Mouse (Mus musculus) testis, adult 2 months (tissue): Measurements from ENCODE around the gene Cyb561a3.

Experiments used
- CTCF ChIP-seq: fragments of 200-500 bp; IDR thresholded peaks from 2 replicates; pipeline ENCODE4 v1.5.1; 2012; ENCODE audit warnings: low read depth, mild to moderate bottlenecking, inconsistent platforms, low read length, moderate library complexity; ENCODE audit not compliant: control insufficient read depth, insufficient read depth, insufficient replicate concordance
- POLR2A ChIP-seq: fragments of 200-500 bp; IDR thresholded peaks from 2 replicates; pipeline ENCODE4 v1.6.1; 2012; ENCODE audit warnings: low read depth, mild to moderate bottlenecking, inconsistent platforms, low read length, moderate library complexity; ENCODE audit not compliant: control insufficient read depth

DNA sequence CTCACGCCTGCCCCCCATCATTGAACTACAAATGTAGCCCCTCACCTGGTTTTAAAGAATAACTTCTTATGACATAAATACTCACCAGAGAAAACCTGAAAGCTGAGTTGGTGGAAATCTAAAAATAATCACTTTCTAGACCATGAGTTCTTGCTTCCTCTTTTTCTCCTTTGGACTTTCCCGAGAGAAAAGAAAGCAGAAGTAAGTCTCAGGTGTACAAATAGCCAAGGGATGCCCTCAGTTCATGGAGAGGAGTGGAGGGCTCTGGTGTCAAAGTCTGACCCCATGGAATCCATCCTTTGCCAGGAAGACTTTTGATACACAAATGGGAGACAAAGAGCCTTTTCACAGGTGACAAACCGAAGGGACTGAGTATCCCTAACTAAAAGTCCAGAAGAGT lies 3.8 kb downstream of the Cyb561a3 start:
- TF ChIP-seq POLR2A (no peak), CTCF (no peak)
